Mouse (Mus musculus) heart, postnatal 0 days (tissue): Measurements from ENCODE around the gene Ubiad1. TPM values are rescaled to one million over a fixed set of nuclear protein-coding genes. Genes with fewer than 3 reads are reported as not detected.
A peak's percentile ranks its signal among the peaks of the same experiment; 100 is the strongest.

Experiments used
- ATAC-seq: fragments of 200-750 bp; cut with Nextera tagmentation; 2 replicates; pipeline ENCODE4 v1.8.0; 2017; ENCODE audit warnings: low read depth, moderate number of reproducible peaks, moderate library complexity; ENCODE audit not compliant: insufficient read depth
- DNase-seq: peaks from one replicate; pipeline ENCODE4 v3.0.0-alpha.2; 2016; ENCODE audit warnings: low spot score
- H3K27ac ChIP-seq: fragments of 300-500 bp; sonication (generic); 2 replicates; pipeline ENCODE4 v1.5.1; 2014; ENCODE audit warnings: low read depth, mild to moderate bottlenecking
- H3K27me3 ChIP-seq: fragments of 300-500 bp; sonication (generic); 2 replicates; pipeline ENCODE4 v1.6.1; 2014; ENCODE audit warnings: low read length, mixed read lengths; ENCODE audit not compliant: control insufficient read depth, insufficient read depth
- H3K36me3 ChIP-seq: fragments of 300-500 bp; sonication (generic); replicated peaks from 2 replicates; pipeline ENCODE4 v1.6.1; 2014; ENCODE audit warnings: low read length, mixed read lengths; ENCODE audit not compliant: control insufficient read depth, insufficient read depth
- H3K4me1 ChIP-seq: fragments of 300-500 bp; sonication (generic); 2 replicates; pipeline ENCODE4 v1.6.1; 2014; ENCODE audit warnings: antibody characterized with exemption; ENCODE audit not compliant: control insufficient read depth, insufficient read depth
- H3K4me2 ChIP-seq: fragments of 300-500 bp; sonication (generic); 2 replicates; pipeline ENCODE4 v1.6.1; 2014; ENCODE audit warnings: low read depth, mild to moderate bottlenecking, low read length, moderate library complexity
- H3K4me3 ChIP-seq: fragments of 300-500 bp; sonication (generic); 2 replicates; pipeline ENCODE4 v1.5.1; 2014; ENCODE audit warnings: low read depth, low read length
- H3K9ac ChIP-seq: fragments of 300-500 bp; sonication (generic); replicated peaks from 2 replicates; pipeline ENCODE4 v1.6.1; 2014; ENCODE audit warnings: low read depth, low read length, mixed read lengths
- H3K9me3 ChIP-seq: fragments of 300-500 bp; sonication (generic); replicated peaks from 2 replicates; pipeline ENCODE4 v1.6.1; 2016; ENCODE audit warnings: low read length; ENCODE audit not compliant: control insufficient read depth
- CTCF ChIP-seq: IDR thresholded peaks from 2 replicates; pipeline ENCODE4 v1.5.1; 2016; ENCODE audit warnings: antibody characterized with exemption, control low read depth, low read depth
- EP300 ChIP-seq: IDR thresholded peaks from 2 replicates; pipeline ENCODE4 v1.6.1; 2016; ENCODE audit warnings: antibody characterized with exemption, low read depth
- WGBS: fragments of 180-500 bp; shearing (Covaris S2); extraction: QIAGEN DNeasy Blood & Tissue Kit; methylation state at CpG from one replicate; pipeline ENCODE4 v1.1.7; 2014; 5-methylcytosine and 5-hydroxymethylcytosine counted together
- polyA plus RNA-seq: library from polyadenylated mRNA; unstranded; fragments of >200 nt; fragmentation: Nextera tagmentation; extraction: Ambion mirVana; gene quantifications from 2 replicates; pipeline ENCODE4 v1.2.1, GENCODE M21; 2015
- total RNA-seq: library from RNA; depleted of rRNA; stranded (reverse); fragments of >200 nt; gene quantifications from 2 replicates; pipeline ENCODE4 v1.2.3, GENCODE M21; 2014; ENCODE audit warnings: low replicate concordance

Ubiad1 gene
- total and polyA plus RNA-seq, 2 experiments from 2014 or later, result 19.6 to 32.4 TPM

DNA sequence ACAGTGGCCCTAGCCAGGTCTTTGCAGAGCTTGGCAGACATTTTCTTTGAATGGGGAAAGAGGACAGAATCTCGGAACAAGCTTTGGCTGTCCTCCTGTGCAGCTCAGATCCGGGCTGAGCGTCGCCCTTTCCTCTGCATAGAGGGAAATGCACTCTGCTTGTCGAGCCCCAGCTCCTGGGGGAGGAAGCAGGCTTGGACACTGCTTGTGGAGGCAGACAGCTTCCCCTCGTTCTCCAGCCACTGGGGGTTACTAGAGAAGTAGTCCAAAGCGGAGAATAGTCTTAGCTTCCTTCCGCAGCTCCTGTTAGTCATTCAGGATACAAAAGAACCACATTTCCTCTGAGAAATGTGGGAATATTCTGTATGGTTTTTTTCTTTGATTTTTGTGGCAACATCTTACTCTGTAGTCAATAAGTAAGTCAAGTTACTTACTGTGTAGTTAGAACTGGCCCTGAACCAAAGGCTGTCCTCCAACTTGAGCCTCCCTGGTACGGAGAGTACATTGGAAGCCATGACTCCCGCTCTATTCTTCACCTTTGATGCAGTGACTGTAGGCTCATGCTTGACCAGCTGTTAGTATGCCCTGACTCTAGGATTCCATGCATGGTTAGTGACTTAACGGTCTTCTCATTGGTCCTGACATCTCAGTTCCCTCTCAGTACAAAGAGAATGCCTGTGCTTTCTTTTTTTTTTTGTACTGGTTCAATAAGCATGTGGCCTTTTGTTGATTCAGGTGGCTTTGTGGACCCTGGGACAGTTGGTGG, 25.1 kb upstream of the Ubiad1 start:
- WGBS, result 85% methylated on average over 11 of the region's 11 CpGs
- Histone ChIP-seq H3K27ac (0 out of 2 replicates have a peak overlapping the region, but pooled peaks have one; percentile 51), H3K4me3 (no peak overlapping the region), H3K9me3 (no peaks in the 10 kb centered on the region), H3K4me2 (no peak overlapping the region), H3K4me1 (no peaks in the 10 kb centered on the region), H3K36me3 (peaks cover 90% of the 10 kb centered on the region), H3K27me3 (no peaks in the 10 kb centered on the region), H3K9ac (no peak overlapping the region)
- DNase-seq, result no peak
- ATAC-seq, result no peak
- no peak for TF ChIP-seq EP300
- TF ChIP-seq CTCF, result no peak

GRCm38 (mm10) chr4:148468396-148468795, 23.8 kb upstream of the Ubiad1 start:
- 88% methylated on average over 10 of the region's 10 CpGs for WGBS
- ATAC-seq (no peak), DNase-seq (no peak)
- Histone ChIP-seq H3K27ac (no peak overlapping the region), H3K4me2 (no peak overlapping the region), H3K4me1 (no peaks in the 10 kb centered on the region), H3K9me3 (no peaks in the 10 kb centered on the region), H3K27me3 (no peaks in the 10 kb centered on the region), H3K4me3 (no peak overlapping the region), H3K36me3 (peaks cover 96% of the 10 kb centered on the region), H3K9ac (no peak overlapping the region)
- no peak for TF ChIP-seq CTCF
- no peak for TF ChIP-seq EP300

GRCm38 (mm10) chr4:148466511-148467079, 22.0 kb upstream of the Ubiad1 start:
- whole genome bisulfite sequencing, result 93% methylated on average over 5 of the region's 5 CpGs
- Histone ChIP-seq H3K4me1 (no peaks in the 10 kb centered on the region), H3K9ac (no peak overlapping the region), H3K4me3 (no peak overlapping the region), H3K27me3 (no peaks in the 10 kb centered on the region), H3K36me3 (peaks cover 96% of the 10 kb centered on the region), H3K9me3 (no peaks in the 10 kb centered on the region), H3K27ac (no peak overlapping the region), H3K4me2 (no peak overlapping the region)
- no peak for TF ChIP-seq CTCF
- TF ChIP-seq EP300, result no peak
- DNase-seq (no peak), ATAC-seq (no peak)

GRCm38 (mm10) chr4:148464869-148465268, 20.3 kb upstream of the Ubiad1 start:
- DNase-seq, result no peak
- Histone ChIP-seq H3K9me3 (no peaks in the 10 kb centered on the region), H3K4me2 (no peak overlapping the region), H3K27ac (no peak overlapping the region), H3K9ac (no peak overlapping the region), H3K4me3 (no peak overlapping the region), H3K27me3 (no peaks in the 10 kb centered on the region), H3K36me3 (peaks cover 92% of the 10 kb centered on the region), H3K4me1 (no peaks in the 10 kb centered on the region)
- TF ChIP-seq CTCF (no peak), EP300 (no peak)
- ATAC-seq, result no peak
- WGBS, result 94% methylated on average over 12 of the region's 12 CpGs

GRCm38 (mm10) chr4:148464301-148464700, 19.7 kb upstream of the Ubiad1 start:
- H3K27me3 ChIP-seq, result no peaks in the 10 kb centered on the region
- DNase-seq (no peak), ATAC-seq (no peak)
- 81% methylated on average over 12 of the region's 12 CpGs for WGBS
- no peak overlapping the region for H3K4me2 ChIP-seq
- no peak overlapping the region for H3K27ac ChIP-seq
- no peak overlapping the region for H3K9ac ChIP-seq
- no peaks in the 10 kb centered on the region for H3K9me3 ChIP-seq
- no peak overlapping the region for H3K4me3 ChIP-seq
- peaks cover 92% of the 10 kb centered on the region for H3K36me3 ChIP-seq
- H3K4me1 ChIP-seq, result no peaks in the 10 kb centered on the region
- TF ChIP-seq CTCF (no peak), EP300 (no peak)
